Mouse (Mus musculus) myocyte (in vitro differentiated cells): Measurements from ENCODE around the gene Fasn.

Experiments used
- E2F4 ChIP-seq: IDR thresholded peaks from one replicate; pipeline ENCODE4 v1.6.1; 2011; ENCODE audit warnings: mild to moderate bottlenecking, control low read depth, moderate library complexity; ENCODE audit not compliant: insufficient read depth
- POLR2A ChIP-seq: IDR thresholded peaks from one replicate; pipeline ENCODE4 v1.6.1; 2011; ENCODE audit warnings: low read depth, mild to moderate bottlenecking, control low read depth, moderate library complexity; ENCODE audit not compliant: insufficient read length
- REST ChIP-seq: IDR thresholded peaks from one replicate; pipeline ENCODE4 v1.6.1; 2011; ENCODE audit warnings: mild to moderate bottlenecking, control low read depth, moderate library complexity; ENCODE audit not compliant: insufficient read depth, insufficient read length
- USF1 ChIP-seq: IDR thresholded peaks from one replicate; pipeline ENCODE4 v1.6.1; 2011; ENCODE audit warnings: low read depth, mild to moderate bottlenecking, control low read depth, moderate library complexity

GRCm38 (mm10) chr11:120846725-120847475 is 22.6 kb upstream of the Fasn start:
- TF ChIP-seq USF1 (no peak), POLR2A (no peak), REST (no peak), E2F4 (no peak)
